Mouse (Mus musculus): ENCODE measurements around the gene Kdm8. TPM values are rescaled to one million over a fixed set of nuclear protein-coding genes. Genes with fewer than 3 reads are reported as not detected.

Gene Kdm8
- polyA plus RNA-seq (2015; fragmentation: Nextera tagmentation; extraction: Ambion mirVana), result 9.3 and 10.4 TPM in 2 replicates

GRCm38 (mm10) chr7:125444464-125445401 is at the start of gene Kdm8:
TSS of gene Kdm8 (plus strand) at chr7:125444676.
- H3K4me1 ChIP-seq (ENCODE audit: control insufficient read depth, insufficient read depth, low read length), result peaks cover 9% of the 10 kb centered on the region
- no peaks in the 10 kb centered on the region for H3K27me3 ChIP-seq (replicated peaks; ENCODE audit: control insufficient read depth, insufficient read depth, low read length)
- H3K4me3 ChIP-seq (ENCODE audit: low read length), result peak within 1 kb of the TSS; percentile 70
- H3K9me3 ChIP-seq (ENCODE audit: control insufficient read depth, low read length), result 0 out of 2 replicates have a peak, but pooled peaks cover 3% of the 10 kb centered on the region
- 2% methylated on average over 61 of the region's 61 CpGs for WGBS
- H3K4me2 ChIP-seq (ENCODE audit: low read depth, low read length), result peak within 1 kb of the TSS; percentile 72
- H3K27ac ChIP-seq (ENCODE audit: low read length), result peak within 1 kb of the TSS; percentile 98
- peak; percentile 98 for ATAC-seq
- peak within 1 kb of the TSS; percentile 85 for H3K9ac ChIP-seq (ENCODE audit: low read depth, low read length)
- H3K36me3 ChIP-seq (ENCODE audit: control insufficient read depth, insufficient read depth, low read length), result no peaks in the 10 kb centered on the region; the same call in 1 of the 2 replicates

GRCm38 (mm10) chr7:125398116-125398515 is 46.4 kb upstream of the Kdm8 start:
- H3K27ac ChIP-seq (ENCODE audit: low read length), result no peak overlapping the region
- no peak overlapping the region for H3K4me3 ChIP-seq (ENCODE audit: low read length)
- 75% methylated on average over 8 of the region's 8 CpGs for WGBS
- peaks cover 4% of the 10 kb centered on the region; the same call in 1 of the 2 replicates for H3K4me1 ChIP-seq (ENCODE audit: control insufficient read depth, insufficient read depth, low read length)
- no peak overlapping the region for H3K9ac ChIP-seq (ENCODE audit: low read depth, low read length)
- ATAC-seq, result no peak
- H3K27me3 ChIP-seq (replicated peaks; ENCODE audit: control insufficient read depth, insufficient read depth, low read length), result no peaks in the 10 kb centered on the region
- no peaks in the 10 kb centered on the region for H3K36me3 ChIP-seq (ENCODE audit: control insufficient read depth, insufficient read depth, low read length)
- H3K4me2 ChIP-seq (ENCODE audit: low read depth, low read length), result no peak overlapping the region
- no peaks in the 10 kb centered on the region for H3K9me3 ChIP-seq (ENCODE audit: control insufficient read depth, low read length)

GRCm38 (mm10) chr7:125398687-125399086 is 45.8 kb upstream of the Kdm8 start:
- no peak overlapping the region for H3K9ac ChIP-seq (ENCODE audit: low read depth, low read length)
- H3K27me3 ChIP-seq (replicated peaks; ENCODE audit: control insufficient read depth, insufficient read depth, low read length), result no peaks in the 10 kb centered on the region
- no peak overlapping the region for H3K4me3 ChIP-seq (ENCODE audit: low read length)
- ATAC-seq, result no peak
- no peak overlapping the region for H3K4me2 ChIP-seq (ENCODE audit: low read depth, low read length)
- WGBS, result 65% methylated on average over 6 of the region's 6 CpGs
- no peaks in the 10 kb centered on the region for H3K9me3 ChIP-seq (ENCODE audit: control insufficient read depth, low read length)
- H3K4me1 ChIP-seq (ENCODE audit: control insufficient read depth, insufficient read depth, low read length), result peaks cover 2% of the 10 kb centered on the region; the same call in 1 of the 2 replicates
- no peak overlapping the region for H3K27ac ChIP-seq (ENCODE audit: low read length)
- no peaks in the 10 kb centered on the region for H3K36me3 ChIP-seq (ENCODE audit: control insufficient read depth, insufficient read depth, low read length)

GRCm38 (mm10) chr7:125407136-125407535 is 37.3 kb upstream of the Kdm8 start:
- Histone ChIP-seq H3K9ac (ENCODE audit: low read depth, low read length) (no peak overlapping the region), H3K36me3 (ENCODE audit: control insufficient read depth, insufficient read depth, low read length) (no peaks in the 10 kb centered on the region), H3K9me3 (ENCODE audit: control insufficient read depth, low read length) (no peaks in the 10 kb centered on the region), H3K27me3 (replicated peaks; ENCODE audit: control insufficient read depth, insufficient read depth, low read length) (no peaks in the 10 kb centered on the region), H3K4me3 (ENCODE audit: low read length) (no peak overlapping the region), H3K4me1 (ENCODE audit: control insufficient read depth, insufficient read depth, low read length) (no peaks in the 10 kb centered on the region), H3K27ac (ENCODE audit: low read length) (no peak overlapping the region), H3K4me2 (ENCODE audit: low read depth, low read length) (no peak overlapping the region)
- WGBS, result 66% methylated on average over 6 of the region's 6 CpGs
- ATAC-seq, result no peak

GRCm38 (mm10) chr7:125415087-125415486 is 29.4 kb upstream of the Kdm8 start:
- no peak overlapping the region for H3K27ac ChIP-seq (ENCODE audit: low read length)
- H3K9ac ChIP-seq (ENCODE audit: low read depth, low read length), result no peak overlapping the region
- WGBS, result 97% methylated on average over 1 of the region's 1 CpGs
- H3K4me3 ChIP-seq (ENCODE audit: low read length), result no peak overlapping the region
- H3K9me3 ChIP-seq (ENCODE audit: control insufficient read depth, low read length), result no peaks in the 10 kb centered on the region
- H3K4me1 ChIP-seq (ENCODE audit: control insufficient read depth, insufficient read depth, low read length), result no peaks in the 10 kb centered on the region
- no peak for ATAC-seq
- H3K27me3 ChIP-seq (replicated peaks; ENCODE audit: control insufficient read depth, insufficient read depth, low read length), result no peaks in the 10 kb centered on the region
- no peaks in the 10 kb centered on the region for H3K36me3 ChIP-seq (ENCODE audit: control insufficient read depth, insufficient read depth, low read length)
- H3K4me2 ChIP-seq (ENCODE audit: low read depth, low read length), result no peak overlapping the region

- Histone ChIP-seq H3K36me3 (ENCODE audit: control insufficient read depth, insufficient read depth, low read length) (no peaks in the 10 kb centered on the region), H3K4me1 (ENCODE audit: control insufficient read depth, insufficient read depth, low read length) (no peaks in the 10 kb centered on the region), H3K9me3 (ENCODE audit: control insufficient read depth, low read length) (no peaks in the 10 kb centered on the region), H3K4me2 (ENCODE audit: low read depth, low read length) (no peak overlapping the region), H3K27ac (ENCODE audit: low read length) (no peak overlapping the region), H3K9ac (ENCODE audit: low read depth, low read length) (no peak overlapping the region), H3K4me3 (ENCODE audit: low read length) (no peak overlapping the region), H3K27me3 (replicated peaks; ENCODE audit: control insufficient read depth, insufficient read depth, low read length) (no peaks in the 10 kb centered on the region)
- WGBS, result 80% methylated on average over 4 of the region's 4 CpGs
- ATAC-seq, result no peak
These were observed 28.7 kb upstream of the Kdm8 start for GRCm38 (mm10) chr7:125415776-125416175.

- Histone ChIP-seq H3K27me3 (replicated peaks; ENCODE audit: control insufficient read depth, insufficient read depth, low read length) (no peaks in the 10 kb centered on the region), H3K9me3 (ENCODE audit: control insufficient read depth, low read length) (no peaks in the 10 kb centered on the region), H3K27ac (ENCODE audit: low read length) (no peak overlapping the region), H3K9ac (ENCODE audit: low read depth, low read length) (no peak overlapping the region), H3K4me3 (ENCODE audit: low read length) (no peak overlapping the region), H3K36me3 (ENCODE audit: control insufficient read depth, insufficient read depth, low read length) (no peaks in the 10 kb centered on the region), H3K4me2 (ENCODE audit: low read depth, low read length) (no peak overlapping the region), H3K4me1 (ENCODE audit: control insufficient read depth, insufficient read depth, low read length) (no peaks in the 10 kb centered on the region)
- WGBS, result 73% methylated on average over 5 of the region's 5 CpGs
- no peak for ATAC-seq
These were observed 27.7 kb upstream of the Kdm8 start for GRCm38 (mm10) chr7:125416762-125417161.

GRCm38 (mm10) chr7:125418413-125418812 is 26.1 kb upstream of the Kdm8 start:
- no peaks in the 10 kb centered on the region for H3K4me1 ChIP-seq (ENCODE audit: control insufficient read depth, insufficient read depth, low read length)
- no peaks in the 10 kb centered on the region for H3K36me3 ChIP-seq (ENCODE audit: control insufficient read depth, insufficient read depth, low read length)
- no peaks in the 10 kb centered on the region for H3K27me3 ChIP-seq (replicated peaks; ENCODE audit: control insufficient read depth, insufficient read depth, low read length)
- H3K27ac ChIP-seq (ENCODE audit: low read length), result no peak overlapping the region
- H3K9ac ChIP-seq (ENCODE audit: low read depth, low read length), result no peak overlapping the region
- no peak overlapping the region for H3K4me2 ChIP-seq (ENCODE audit: low read depth, low read length)
- ATAC-seq, result peak; percentile 64
- H3K9me3 ChIP-seq (ENCODE audit: control insufficient read depth, low read length), result no peaks in the 10 kb centered on the region
- 30% methylated on average over 3 of the region's 3 CpGs for WGBS
- H3K4me3 ChIP-seq (ENCODE audit: low read length), result no peak overlapping the region

GRCm38 (mm10) chr7:125420190-125420589 is 24.3 kb upstream of the Kdm8 start:
- Histone ChIP-seq H3K27me3 (replicated peaks; ENCODE audit: control insufficient read depth, insufficient read depth, low read length) (no peaks in the 10 kb centered on the region), H3K36me3 (ENCODE audit: control insufficient read depth, insufficient read depth, low read length) (no peaks in the 10 kb centered on the region), H3K4me1 (ENCODE audit: control insufficient read depth, insufficient read depth, low read length) (no peaks in the 10 kb centered on the region), H3K27ac (ENCODE audit: low read length) (no peak overlapping the region), H3K4me3 (ENCODE audit: low read length) (no peak overlapping the region), H3K9ac (ENCODE audit: low read depth, low read length) (no peak overlapping the region), H3K4me2 (ENCODE audit: low read depth, low read length) (no peak overlapping the region), H3K9me3 (ENCODE audit: control insufficient read depth, low read length) (no peaks in the 10 kb centered on the region)
- no peak for ATAC-seq
- 75% methylated on average over 2 of the region's 2 CpGs for WGBS

Data from intestine, embryonic 16.5 days (tissue).